Mouse (Mus musculus): ENCODE measurements around the gene Camta2.

DNA sequence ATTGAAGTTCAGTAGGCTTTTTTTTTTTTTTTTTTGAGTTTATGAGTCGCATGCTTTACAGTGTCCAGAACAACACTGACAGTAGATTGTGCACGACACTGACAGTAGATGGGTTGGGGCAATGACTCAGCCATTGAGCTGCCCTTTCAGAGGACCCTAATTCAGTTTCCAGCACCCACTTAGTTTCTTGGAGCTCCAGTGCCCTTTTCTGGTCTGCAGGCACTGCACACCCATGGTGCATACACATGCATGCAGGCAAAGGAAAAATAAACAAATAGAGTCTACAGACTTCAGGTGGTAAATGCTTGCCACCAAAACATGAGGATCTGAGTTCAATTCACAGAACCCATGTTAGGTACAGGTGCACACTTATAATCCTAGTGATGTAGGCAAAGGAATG is 38.7 kb upstream of the Camta2 start:
- TF ChIP-seq CTCF (IDR thresholded peaks at IDR 0.05; ENCODE audit: low read depth, low read length) (no peak), POLR2A (IDR thresholded peaks at IDR 0.05; ENCODE audit: extremely low read depth, insufficient read depth, low read length) (no peak)
